Mouse (Mus musculus): ENCODE measurements around the gene Rrm1. TPM values are rescaled to one million over a fixed set of nuclear protein-coding genes. Genes with fewer than 3 reads are reported as not detected.

Gene Rrm1
- polyA plus RNA-seq, 1 experiment from 2014 or later, result 153 TPM

GRCm38 (mm10) chr7:102508066-102508465 is 66.6 kb downstream of the Rrm1 start:
- Histone ChIP-seq H3K4me2 (ENCODE audit: low read depth, low read length) (no peak overlapping the region), H3K36me3 (ENCODE audit: control insufficient read depth, insufficient read depth) (no peaks in the 10 kb centered on the region), H3K4me3 (ENCODE audit: low read depth, low read length) (no peak overlapping the region), H3K27me3 (ENCODE audit: control insufficient read depth, insufficient read depth, low read depth, low read length) (no peaks in the 10 kb centered on the region; the same call in 1 of the 2 replicates), H3K9me3 (replicated peaks; ENCODE audit: control insufficient read depth, low read length) (no peaks in the 10 kb centered on the region), H3K27ac (ENCODE audit: low read length) (no peak overlapping the region), H3K4me1 (ENCODE audit: control insufficient read depth, low read depth, low read length) (no peaks in the 10 kb centered on the region), H3K9ac (ENCODE audit: low read depth, low read length) (no peak overlapping the region)
- ATAC-seq (ENCODE audit: low read depth), result no peak
- WGBS (ENCODE audit: insufficient replicate concordance), result 59% methylated on average over 9 of the region's 9 CpGs

GRCm38 (mm10) chr7:102508666-102509065 is 67.2 kb downstream of the Rrm1 start:
- H3K27me3 ChIP-seq (ENCODE audit: control insufficient read depth, insufficient read depth, low read depth, low read length), result no peaks in the 10 kb centered on the region; the same call in 1 of the 2 replicates
- 76% methylated on average over 6 of the region's 6 CpGs for WGBS (ENCODE audit: insufficient replicate concordance)
- no peak for ATAC-seq (ENCODE audit: low read depth)
- no peak overlapping the region for H3K4me3 ChIP-seq (ENCODE audit: low read depth, low read length)
- no peaks in the 10 kb centered on the region for H3K4me1 ChIP-seq (ENCODE audit: control insufficient read depth, low read depth, low read length)
- no peak overlapping the region for H3K27ac ChIP-seq (ENCODE audit: low read length)
- H3K4me2 ChIP-seq (ENCODE audit: low read depth, low read length), result no peak overlapping the region
- H3K36me3 ChIP-seq (ENCODE audit: control insufficient read depth, insufficient read depth), result no peaks in the 10 kb centered on the region
- no peak overlapping the region for H3K9ac ChIP-seq (ENCODE audit: low read depth, low read length)
- H3K9me3 ChIP-seq (replicated peaks; ENCODE audit: control insufficient read depth, low read length), result no peaks in the 10 kb centered on the region

- H3K4me3 ChIP-seq (ENCODE audit: low read depth, low read length), result no peak overlapping the region
- no peak overlapping the region for H3K9ac ChIP-seq (ENCODE audit: low read depth, low read length)
- no peaks in the 10 kb centered on the region for H3K4me1 ChIP-seq (ENCODE audit: control insufficient read depth, low read depth, low read length)
- no peak for ATAC-seq (ENCODE audit: low read depth)
- no peak overlapping the region for H3K4me2 ChIP-seq (ENCODE audit: low read depth, low read length)
- H3K27ac ChIP-seq (ENCODE audit: low read length), result no peak overlapping the region
- H3K27me3 ChIP-seq (ENCODE audit: control insufficient read depth, insufficient read depth, low read depth, low read length), result no peaks in the 10 kb centered on the region; the same call in 1 of the 2 replicates
- no peaks in the 10 kb centered on the region for H3K9me3 ChIP-seq (replicated peaks; ENCODE audit: control insufficient read depth, low read length)
- WGBS (ENCODE audit: insufficient replicate concordance), result 62% methylated on average over 7 of the region's 7 CpGs
- no peaks in the 10 kb centered on the region for H3K36me3 ChIP-seq (ENCODE audit: control insufficient read depth, insufficient read depth)
These were observed 68.2 kb downstream of the Rrm1 start for GRCm38 (mm10) chr7:102509726-102510125.

- Histone ChIP-seq H3K4me2 (ENCODE audit: low read depth, low read length) (no peak overlapping the region), H3K4me3 (ENCODE audit: low read depth, low read length) (no peak overlapping the region), H3K27me3 (ENCODE audit: control insufficient read depth, insufficient read depth, low read depth, low read length) (no peaks in the 10 kb centered on the region; the same call in 1 of the 2 replicates), H3K27ac (ENCODE audit: low read length) (no peak overlapping the region), H3K36me3 (ENCODE audit: control insufficient read depth, insufficient read depth) (no peaks in the 10 kb centered on the region), H3K9me3 (replicated peaks; ENCODE audit: control insufficient read depth, low read length) (no peaks in the 10 kb centered on the region), H3K4me1 (ENCODE audit: control insufficient read depth, low read depth, low read length) (no peaks in the 10 kb centered on the region), H3K9ac (ENCODE audit: low read depth, low read length) (no peak overlapping the region)
- WGBS (ENCODE audit: insufficient replicate concordance), result 53% methylated on average over 10 of the region's 10 CpGs
- ATAC-seq (ENCODE audit: low read depth), result no peak
These were observed 70.4 kb downstream of the Rrm1 start for GRCm38 (mm10) chr7:102511927-102512326.

- H3K9me3 ChIP-seq (replicated peaks; ENCODE audit: control insufficient read depth, low read length), result no peaks in the 10 kb centered on the region
- under 1% methylated on average over 54 of the region's 54 CpGs for WGBS (ENCODE audit: insufficient replicate concordance)
- peak; percentile 78 for ATAC-seq (ENCODE audit: low read depth)
- peak overlapping the region; percentile 74 for H3K4me2 ChIP-seq (ENCODE audit: low read depth, low read length)
- H3K27ac ChIP-seq (ENCODE audit: low read length), result no peak overlapping the region
- no peaks in the 10 kb centered on the region for H3K4me1 ChIP-seq (ENCODE audit: control insufficient read depth, low read depth, low read length)
- peak overlapping the region; percentile 51 for H3K4me3 ChIP-seq (ENCODE audit: low read depth, low read length)
- H3K9ac ChIP-seq (ENCODE audit: low read depth, low read length), result peak overlapping the region; percentile 35; the same call in 1 of the 2 replicates
- H3K36me3 ChIP-seq (ENCODE audit: control insufficient read depth, insufficient read depth), result no peaks in the 10 kb centered on the region
- no peaks in the 10 kb centered on the region; the same call in 1 of the 2 replicates for H3K27me3 ChIP-seq (ENCODE audit: control insufficient read depth, insufficient read depth, low read depth, low read length)
These were observed 71.4 kb downstream of the Rrm1 start for GRCm38 (mm10) chr7:102512814-102513435.

- Histone ChIP-seq H3K9ac (ENCODE audit: low read depth, low read length) (no peak overlapping the region), H3K4me2 (ENCODE audit: low read depth, low read length) (no peak overlapping the region), H3K27ac (ENCODE audit: low read length) (no peak overlapping the region), H3K27me3 (ENCODE audit: control insufficient read depth, insufficient read depth, low read depth, low read length) (no peaks in the 10 kb centered on the region; the same call in 1 of the 2 replicates), H3K4me3 (ENCODE audit: low read depth, low read length) (no peak overlapping the region), H3K36me3 (ENCODE audit: control insufficient read depth, insufficient read depth) (no peaks in the 10 kb centered on the region), H3K9me3 (replicated peaks; ENCODE audit: control insufficient read depth, low read length) (no peaks in the 10 kb centered on the region), H3K4me1 (ENCODE audit: control insufficient read depth, low read depth, low read length) (no peaks in the 10 kb centered on the region)
- WGBS (ENCODE audit: insufficient replicate concordance), result 11% methylated on average over 4 of the region's 4 CpGs
- ATAC-seq (ENCODE audit: low read depth), result no peak
These were observed 72.6 kb downstream of the Rrm1 start for GRCm38 (mm10) chr7:102514144-102514543.

- WGBS (ENCODE audit: insufficient replicate concordance), result 44% methylated on average over 10 of the region's 10 CpGs
These were observed 75.0 kb downstream of the Rrm1 start for GRCm38 (mm10) chr7:102516261-102517050.

GRCm38 (mm10) chr7:102517051-102517335 is 75.5 kb downstream of the Rrm1 start:
- H3K36me3 ChIP-seq (ENCODE audit: control insufficient read depth, insufficient read depth), result no peaks in the 10 kb centered on the region
- no peaks in the 10 kb centered on the region for H3K9me3 ChIP-seq (replicated peaks; ENCODE audit: control insufficient read depth, low read length)
- no peaks in the 10 kb centered on the region for H3K4me1 ChIP-seq (ENCODE audit: control insufficient read depth, low read depth, low read length)
- WGBS (ENCODE audit: insufficient replicate concordance), result 60% methylated on average over 2 of the region's 2 CpGs
- H3K4me2 ChIP-seq (ENCODE audit: low read depth, low read length), result no peak overlapping the region
- no peak overlapping the region for H3K27ac ChIP-seq (ENCODE audit: low read length)
- ATAC-seq (ENCODE audit: low read depth), result no peak
- H3K9ac ChIP-seq (ENCODE audit: low read depth, low read length), result no peak overlapping the region
- no peaks in the 10 kb centered on the region; the same call in 1 of the 2 replicates for H3K27me3 ChIP-seq (ENCODE audit: control insufficient read depth, insufficient read depth, low read depth, low read length)
- H3K4me3 ChIP-seq (ENCODE audit: low read depth, low read length), result no peak overlapping the region

More at GRCm38 (mm10) chr7:102516261-102517050, 75.0 kb downstream of the Rrm1 start:
- no peak for ATAC-seq (ENCODE audit: low read depth)
- no peak overlapping the region for H3K4me2 ChIP-seq (ENCODE audit: low read depth, low read length)
- H3K4me3 ChIP-seq (ENCODE audit: low read depth, low read length), result no peak overlapping the region
- H3K9me3 ChIP-seq (replicated peaks; ENCODE audit: control insufficient read depth, low read length), result no peaks in the 10 kb centered on the region
- no peak overlapping the region for H3K27ac ChIP-seq (ENCODE audit: low read length)
- H3K36me3 ChIP-seq (ENCODE audit: control insufficient read depth, insufficient read depth), result no peaks in the 10 kb centered on the region
- H3K27me3 ChIP-seq (ENCODE audit: control insufficient read depth, insufficient read depth, low read depth, low read length), result no peaks in the 10 kb centered on the region; the same call in 1 of the 2 replicates
- no peaks in the 10 kb centered on the region for H3K4me1 ChIP-seq (ENCODE audit: control insufficient read depth, low read depth, low read length)
- no peak overlapping the region for H3K9ac ChIP-seq (ENCODE audit: low read depth, low read length)
